Mouse (Mus musculus) hindbrain, embryonic 11.5 days (tissue): ENCODE measurements around the gene Ccpg1. TPM values are rescaled to one million over a fixed set of nuclear protein-coding genes. Genes with fewer than 3 reads are reported as not detected.

Experiments used
- ATAC-seq: fragments of 200-750 bp; cut with Nextera tagmentation; 2 replicates; pipeline ENCODE4 v1.8.0; 2017; ENCODE audit warnings: mild to moderate bottlenecking, moderate TSS enrichment, moderate library complexity; ENCODE audit not compliant: low FRiP score
- DNase-seq: peaks from one replicate; pipeline ENCODE4 v3.0.0-alpha.2; 2015; ENCODE audit warnings: low spot score
- H3K27ac ChIP-seq: fragments of 300-500 bp; sonication (generic); 2 replicates; pipeline ENCODE4 v1.5.1; 2014; ENCODE audit warnings: mild to moderate bottlenecking, low read depth, low read length
- H3K27me3 ChIP-seq: fragments of 300-500 bp; sonication (generic); 2 replicates; pipeline ENCODE4 v1.6.1; 2014; ENCODE audit warnings: mild to moderate bottlenecking, low read length, moderate library complexity, mixed read lengths; ENCODE audit not compliant: control insufficient read depth, insufficient read depth
- H3K36me3 ChIP-seq: fragments of 300-500 bp; sonication (generic); 2 replicates; pipeline ENCODE4 v1.6.1; 2014; ENCODE audit warnings: mild to moderate bottlenecking, low read length, moderate library complexity, mixed read lengths; ENCODE audit not compliant: control insufficient read depth, insufficient read depth
- H3K4me1 ChIP-seq: fragments of 300-500 bp; sonication (generic); replicated peaks from 2 replicates; pipeline ENCODE4 v1.6.1; 2014; ENCODE audit warnings: low read length, mixed read lengths; ENCODE audit not compliant: control insufficient read depth, insufficient read depth
- H3K4me2 ChIP-seq: fragments of 300-500 bp; sonication (generic); replicated peaks from 2 replicates; pipeline ENCODE4 v1.6.1; 2014; ENCODE audit warnings: mild to moderate bottlenecking, low read depth, low read length
- H3K4me3 ChIP-seq: fragments of 300-500 bp; sonication (generic); 2 replicates; pipeline ENCODE4 v1.5.1; 2014; ENCODE audit warnings: low read depth, low read length
- H3K9ac ChIP-seq: fragments of 300-500 bp; sonication (generic); 2 replicates; pipeline ENCODE4 v1.6.1; 2014; ENCODE audit warnings: low read depth, low read length
- H3K9me3 ChIP-seq: fragments of 300-500 bp; sonication (generic); 2 replicates; pipeline ENCODE4 v1.6.1; 2016; ENCODE audit warnings: low read length; ENCODE audit not compliant: control insufficient read depth
- WGBS: fragments of 180-500 bp; shearing (Covaris S2); extraction: QIAGEN DNeasy Blood & Tissue Kit; methylation state at CpG from one replicate; pipeline ENCODE4 v1.1.7; 2014; 5-methylcytosine and 5-hydroxymethylcytosine counted together
- polyA plus RNA-seq: library from polyadenylated mRNA; unstranded; fragments of >200 nt; fragmentation: Nextera tagmentation; extraction: Ambion mirVana; gene quantifications from 2 replicates; pipeline ENCODE4 v1.2.1, GENCODE M21; 2014

The Ccpg1 gene
- polyA plus RNA-seq, 1 experiment from 2014 or later: 33.6 TPM

- no peaks in the 10 kb centered on the region for H3K36me3 ChIP-seq
- no peak for ATAC-seq
- H3K9me3 ChIP-seq: no peaks in the 10 kb centered on the region
- whole genome bisulfite sequencing: 89% methylated on average over 13 of the region's 13 CpGs
- no peak for DNase-seq
- no peak overlapping the region for H3K4me2 ChIP-seq
- no peak overlapping the region for H3K27ac ChIP-seq
- H3K4me3 ChIP-seq: no peak overlapping the region
- no peaks in the 10 kb centered on the region for H3K4me1 ChIP-seq
- no peaks in the 10 kb centered on the region for H3K27me3 ChIP-seq
- H3K9ac ChIP-seq: no peak overlapping the region
Observed at GRCm38 (mm10) chr9:73001314-73002011, 16.2 kb downstream of the Ccpg1 start.

GRCm38 (mm10) chr9:73002177-73002576 lies 16.9 kb downstream of the Ccpg1 start:
- DNase-seq (no peak), ATAC-seq (no peak)
- no peak overlapping the region for H3K4me2 ChIP-seq
- no peak overlapping the region for H3K9ac ChIP-seq
- 72% methylated on average over 3 of the region's 3 CpGs for WGBS
- no peak overlapping the region for H3K27ac ChIP-seq
- H3K36me3 ChIP-seq: no peaks in the 10 kb centered on the region
- no peak overlapping the region for H3K4me3 ChIP-seq
- no peaks in the 10 kb centered on the region for H3K9me3 ChIP-seq
- no peaks in the 10 kb centered on the region for H3K4me1 ChIP-seq
- H3K27me3 ChIP-seq: no peaks in the 10 kb centered on the region

GRCm38 (mm10) chr9:73004076-73004475 lies 18.8 kb downstream of the Ccpg1 start:
- H3K27me3 ChIP-seq: no peaks in the 10 kb centered on the region
- no peak overlapping the region for H3K4me3 ChIP-seq
- H3K4me2 ChIP-seq: no peak overlapping the region
- no peaks in the 10 kb centered on the region for H3K9me3 ChIP-seq
- H3K9ac ChIP-seq: no peak overlapping the region
- ATAC-seq: no peak
- H3K36me3 ChIP-seq: no peaks in the 10 kb centered on the region
- WGBS: 89% methylated on average over 8 of the region's 8 CpGs
- DNase-seq: no peak
- no peaks in the 10 kb centered on the region for H3K4me1 ChIP-seq
- H3K27ac ChIP-seq: no peak overlapping the region

GRCm38 (mm10) chr9:73005106-73005505 lies 19.9 kb downstream of the Ccpg1 start:
- 86% methylated on average over 6 of the region's 6 CpGs for WGBS
- Histone ChIP-seq H3K4me1 (no peaks in the 10 kb centered on the region), H3K27ac (no peak overlapping the region), H3K9me3 (no peaks in the 10 kb centered on the region), H3K36me3 (no peaks in the 10 kb centered on the region), H3K4me3 (no peak overlapping the region), H3K4me2 (no peak overlapping the region), H3K27me3 (no peaks in the 10 kb centered on the region), H3K9ac (no peak overlapping the region)
- DNase-seq (no peak), ATAC-seq (no peak)

GRCm38 (mm10) chr9:73006175-73006574 lies 20.9 kb downstream of the Ccpg1 start:
- DNase-seq: no peak

GRCm38 (mm10) chr9:73008384-73008783 lies 23.2 kb downstream of the Ccpg1 start:
- Histone ChIP-seq H3K36me3 (no peaks in the 10 kb centered on the region), H3K4me3 (no peak overlapping the region), H3K27me3 (no peaks in the 10 kb centered on the region), H3K9ac (no peak overlapping the region), H3K4me1 (no peaks in the 10 kb centered on the region), H3K4me2 (no peak overlapping the region), H3K27ac (no peak overlapping the region), H3K9me3 (no peaks in the 10 kb centered on the region)
- DNase-seq: no peak
- WGBS: 71% methylated on average over 3 of the region's 3 CpGs
- ATAC-seq: no peak

More at GRCm38 (mm10) chr9:73006175-73006574, 20.9 kb downstream of the Ccpg1 start:
- ATAC-seq: no peak
- H3K9ac ChIP-seq: no peak overlapping the region
- 92% methylated on average over 3 of the region's 3 CpGs for WGBS
- H3K4me1 ChIP-seq: no peaks in the 10 kb centered on the region
- H3K9me3 ChIP-seq: no peaks in the 10 kb centered on the region
- no peaks in the 10 kb centered on the region for H3K27me3 ChIP-seq
- H3K4me3 ChIP-seq: no peak overlapping the region
- no peaks in the 10 kb centered on the region for H3K36me3 ChIP-seq
- H3K27ac ChIP-seq: no peak overlapping the region
- no peak overlapping the region for H3K4me2 ChIP-seq

- 94% methylated on average over 4 of the region's 4 CpGs for WGBS
- H3K9me3 ChIP-seq: no peaks in the 10 kb centered on the region
- no peak overlapping the region for H3K4me2 ChIP-seq
- no peak overlapping the region for H3K4me3 ChIP-seq
- no peaks in the 10 kb centered on the region for H3K27me3 ChIP-seq
- H3K27ac ChIP-seq: no peak overlapping the region
- ATAC-seq: no peak
- H3K4me1 ChIP-seq: no peaks in the 10 kb centered on the region
- no peak for DNase-seq
- H3K36me3 ChIP-seq: no peaks in the 10 kb centered on the region
- H3K9ac ChIP-seq: no peak overlapping the region
Observed at GRCm38 (mm10) chr9:73012629-73013028, 27.4 kb downstream of the Ccpg1 start.

- Histone ChIP-seq H3K9me3 (no peaks in the 10 kb centered on the region), H3K27ac (no peak overlapping the region), H3K27me3 (no peaks in the 10 kb centered on the region), H3K36me3 (no peaks in the 10 kb centered on the region), H3K4me2 (no peak overlapping the region), H3K4me3 (no peak overlapping the region), H3K4me1 (no peaks in the 10 kb centered on the region), H3K9ac (no peak overlapping the region)
- DNase-seq (no peak), ATAC-seq (no peak)
- WGBS: 96% methylated on average over 13 of the region's 13 CpGs
Observed at GRCm38 (mm10) chr9:73014724-73015123, 29.5 kb downstream of the Ccpg1 start.

- DNase-seq (no peak), ATAC-seq (no peak)
- no peak overlapping the region for H3K27ac ChIP-seq
- H3K4me1 ChIP-seq: no peaks in the 10 kb centered on the region
- no peak overlapping the region for H3K4me3 ChIP-seq
- H3K4me2 ChIP-seq: no peak overlapping the region
- no peaks in the 10 kb centered on the region for H3K9me3 ChIP-seq
- no peak overlapping the region for H3K9ac ChIP-seq
- no peaks in the 10 kb centered on the region for H3K36me3 ChIP-seq
- H3K27me3 ChIP-seq: no peaks in the 10 kb centered on the region
- 92% methylated on average over 10 of the region's 10 CpGs for WGBS
Observed at GRCm38 (mm10) chr9:73019841-73020240, 34.6 kb downstream of the Ccpg1 start.
